Mouse (Mus musculus) macrophage (primary cell): ENCODE measurements at regions not wholly inside any gene's neighbourhood (a gene's known extent, or its start where the extent isn't known, plus 50 kb on each side); places are given as distances from the start of the nearest gene placed in this dataset.
"Not testable (repeated sequence)": the region's sequence is repeated elsewhere in the genome, so short reads cannot be mapped to it uniquely, and the experiment has no call there.

ENCODE experiments used
- H3K27ac ChIP-seq: fragments of 350-480 bp; formaldehyde crosslinking; 2 replicates; pipeline ENCODE4 v1.9.0; 2021
- H3K36me3 ChIP-seq: fragments of 350-480 bp; formaldehyde crosslinking; 2 replicates; pipeline ENCODE4 v1.9.0; 2021; ENCODE audit errors: inconsistent target
- H3K4me3 ChIP-seq: fragments of 350-480 bp; formaldehyde crosslinking; 2 replicates; pipeline ENCODE4 v1.9.0; 2021; ENCODE audit errors: inconsistent target
- H3K79me2 ChIP-seq: fragments of 350-480 bp; formaldehyde crosslinking; 2 replicates; pipeline ENCODE4 v1.9.0; 2021; ENCODE audit errors: inconsistent target
- WGBS: methylation state at CpG from one replicate; pipeline ENCODE4 v1.1.7; 2026; ENCODE audit warnings: inconsistent platforms; ENCODE audit not compliant: missing documents; 5-methylcytosine and 5-hydroxymethylcytosine counted together

DNA sequence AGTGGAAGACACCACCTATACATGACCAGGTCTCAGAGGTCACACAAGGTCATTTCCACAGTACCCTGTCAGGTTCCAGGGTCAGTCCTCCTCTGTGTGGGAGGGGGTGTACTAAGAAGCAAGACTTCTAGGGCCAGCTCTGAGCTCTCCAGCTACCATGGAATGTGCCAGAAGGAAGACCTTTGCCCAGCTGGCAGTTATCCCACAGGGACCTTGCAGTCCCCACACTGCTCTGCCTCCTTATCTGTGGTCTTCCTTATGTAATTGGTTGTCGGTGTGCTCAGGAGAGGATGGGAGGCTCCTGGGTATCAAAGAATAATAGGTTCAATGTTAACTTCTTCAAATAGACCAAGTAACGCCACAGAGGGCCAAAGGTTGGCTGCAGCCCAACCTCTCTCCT lies 175.3 kb downstream of the Tomm20 start:
- not testable (repeated sequence) for H3K79me2 ChIP-seq, H3K27ac ChIP-seq, H3K36me3 ChIP-seq, H3K4me3 ChIP-seq
- WGBS, result 78% methylated on average over 2 of the region's 2 CpGs

- no peak overlapping the region for H3K4me3 ChIP-seq
- no peaks in the 10 kb centered on the region for H3K79me2 ChIP-seq
- WGBS, result 99% methylated on average over 5 of the region's 5 CpGs
- no peaks in the 10 kb centered on the region for H3K36me3 ChIP-seq
- H3K27ac ChIP-seq, result no peak overlapping the region
Observed at GRCm38 (mm10) chr8:126768142-126768541, 174.4 kb upstream of the Irf2bp2 start.

DNA sequence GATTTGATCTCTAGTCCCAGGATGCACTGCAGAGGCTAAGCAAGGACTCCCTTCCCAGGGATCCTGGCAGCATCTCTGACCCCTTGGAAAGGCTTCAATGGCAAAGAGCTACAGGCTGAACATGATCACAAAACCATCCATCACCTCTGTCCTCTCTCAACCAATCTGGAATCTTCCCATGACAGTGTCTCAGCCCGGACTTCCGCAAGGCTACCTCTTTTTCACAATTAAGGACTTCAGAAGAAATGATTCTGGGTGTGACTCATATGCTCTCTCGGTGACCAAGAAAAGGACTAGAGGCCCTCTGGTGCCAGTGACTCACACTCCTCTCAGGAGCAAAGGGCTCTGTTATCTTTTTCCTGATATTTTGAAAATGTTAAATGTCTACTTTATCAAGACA lies 173.6 kb upstream of the Irf2bp2 start:
- 77% methylated on average over 3 of the region's 3 CpGs for WGBS
- H3K27ac ChIP-seq, result 0 out of 2 replicates have a peak overlapping the region, but pooled peaks have one; percentile 2
- no peaks in the 10 kb centered on the region for H3K36me3 ChIP-seq
- H3K79me2 ChIP-seq, result no peaks in the 10 kb centered on the region
- H3K4me3 ChIP-seq, result no peak overlapping the region

DNA sequence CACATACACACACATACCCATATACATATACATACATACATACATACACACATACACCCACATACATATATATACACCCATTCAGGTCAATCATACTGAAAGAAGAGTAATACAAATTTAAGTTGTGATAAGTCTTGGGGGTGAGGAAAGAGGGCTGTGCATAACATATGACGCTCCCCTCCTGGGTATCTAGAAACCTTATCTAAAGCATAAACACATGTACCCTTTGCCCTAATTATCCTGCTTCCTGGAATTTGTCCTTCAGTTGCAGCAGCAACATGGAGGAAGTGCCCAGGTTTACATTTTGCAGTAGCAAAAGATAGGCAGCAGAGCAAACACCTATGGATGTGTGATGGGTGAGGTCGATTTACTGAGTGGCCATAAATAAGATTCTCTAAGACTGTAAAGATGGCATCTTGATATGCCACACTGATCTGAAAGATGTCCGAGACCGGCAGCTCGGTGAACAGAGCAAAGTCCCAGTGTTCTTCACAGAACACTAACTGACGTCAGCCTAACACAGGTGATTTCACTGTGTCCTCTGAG lies 172.0 kb upstream of the Irf2bp2 start:
- Histone ChIP-seq H3K79me2 (no peaks in the 10 kb centered on the region), H3K27ac (no peak overlapping the region), H3K4me3 (no peak overlapping the region), H3K36me3 (no peaks in the 10 kb centered on the region)
- WGBS, result 97% methylated on average over 6 of the region's 6 CpGs

- 4% methylated on average over 7 of the region's 7 CpGs for WGBS
- peak overlapping the region; percentile 61 for H3K27ac ChIP-seq
- no peak overlapping the region for H3K4me3 ChIP-seq
Observed at GRCm38 (mm10) chr8:126763600-126763999, 169.8 kb upstream of the Irf2bp2 start.

GRCm38 (mm10) chr8:126759711-126760110 lies 165.9 kb upstream of the Irf2bp2 start:
- Histone ChIP-seq H3K27ac (peak overlapping the region; percentile 95), H3K79me2 (no peaks in the 10 kb centered on the region), H3K36me3 (no peaks in the 10 kb centered on the region), H3K4me3 (no peak overlapping the region)
- WGBS, result 60% methylated on average over 7 of the region's 7 CpGs

More at GRCm38 (mm10) chr8:126763600-126763999, 169.8 kb upstream of the Irf2bp2 start:
- Histone ChIP-seq H3K79me2 (no peaks in the 10 kb centered on the region), H3K36me3 (no peaks in the 10 kb centered on the region)

DNA sequence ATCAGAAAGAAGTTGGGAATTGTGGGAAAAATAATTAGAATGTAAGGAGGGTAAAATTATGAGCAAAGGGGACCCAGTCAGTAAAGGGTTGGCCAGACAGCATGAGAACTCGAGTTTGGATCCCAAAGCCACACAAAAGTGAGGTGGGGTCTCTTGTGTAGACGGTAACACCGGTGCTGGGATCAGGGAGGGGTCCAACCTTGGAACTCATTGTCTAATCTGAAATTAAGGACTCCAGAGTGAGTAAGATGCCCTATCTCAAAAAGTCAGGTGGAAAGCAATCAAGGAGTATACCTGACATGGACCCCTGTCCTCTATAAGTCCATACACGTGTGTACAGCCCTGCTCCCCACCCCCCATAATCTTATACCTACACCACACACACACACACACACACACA lies 165.2 kb upstream of the Irf2bp2 start:
- Histone ChIP-seq H3K27ac (peak overlapping the region; percentile 95), H3K4me3 (no peak overlapping the region), H3K36me3 (no peaks in the 10 kb centered on the region), H3K79me2 (no peaks in the 10 kb centered on the region)
- whole genome bisulfite sequencing, result 90% methylated on average over 4 of the region's 4 CpGs

- WGBS, result 12% methylated on average over 12 of the region's 12 CpGs
- H3K36me3 ChIP-seq, result no peaks in the 10 kb centered on the region
- no peaks in the 10 kb centered on the region for H3K79me2 ChIP-seq
- no peak overlapping the region for H3K4me3 ChIP-seq
- peak overlapping the region; percentile 95 for H3K27ac ChIP-seq
Observed at GRCm38 (mm10) chr8:126757951-126758757, 164.4 kb upstream of the Irf2bp2 start.

DNA sequence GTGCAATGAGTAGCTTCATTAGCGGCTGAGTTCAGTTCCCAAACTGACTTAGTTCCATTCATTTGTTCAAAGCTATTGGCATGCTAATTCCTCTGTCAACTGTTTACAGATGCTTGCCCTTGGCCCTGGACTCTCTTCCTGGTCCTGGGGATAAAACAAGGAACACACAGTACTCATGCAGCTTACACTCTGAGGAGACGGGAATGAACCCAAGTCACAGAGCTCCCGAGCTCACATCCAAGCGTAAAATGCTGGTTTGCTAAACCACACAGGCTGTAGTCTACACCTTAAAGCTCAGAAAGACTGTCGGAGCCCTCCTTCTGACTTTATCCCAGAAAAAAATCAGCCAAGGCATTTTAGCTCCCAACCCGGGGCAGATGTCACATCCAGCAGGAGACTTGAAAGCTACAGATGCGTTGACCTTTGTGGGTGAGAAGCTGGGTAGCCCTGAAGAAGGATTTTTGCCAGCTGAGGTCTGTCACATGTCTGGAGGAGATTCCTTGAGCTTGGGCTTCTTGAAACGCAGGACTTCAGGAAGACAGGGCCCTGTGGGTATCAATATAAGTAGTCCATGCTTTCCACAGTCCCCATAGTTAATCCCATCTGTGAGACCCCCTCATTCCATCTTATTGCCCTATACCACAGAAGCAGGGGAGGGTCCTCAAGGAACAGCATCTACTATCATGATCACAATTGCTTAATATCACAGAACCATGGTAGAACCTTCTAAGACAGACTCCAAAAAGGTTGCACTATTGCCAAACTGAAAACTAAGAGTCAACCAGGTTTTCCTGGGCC lies 162.7 kb upstream of the Irf2bp2 start:
- Histone ChIP-seq H3K4me3 (no peak overlapping the region), H3K27ac (peak overlapping the region; percentile 95), H3K36me3 (no peaks in the 10 kb centered on the region), H3K79me2 (no peaks in the 10 kb centered on the region)
- 87% methylated on average over 8 of the region's 8 CpGs for WGBS

- Histone ChIP-seq H3K79me2 (no peaks in the 10 kb centered on the region), H3K4me3 (no peak overlapping the region), H3K36me3 (no peaks in the 10 kb centered on the region), H3K27ac (peak overlapping the region; percentile 95)
- 2% methylated on average over 5 of the region's 5 CpGs for WGBS
Observed at GRCm38 (mm10) chr8:126755669-126756068, 161.9 kb upstream of the Irf2bp2 start.

GRCm38 (mm10) chr8:126754361-126754809 lies 160.6 kb upstream of the Irf2bp2 start:
- 90% methylated on average over 8 of the region's 8 CpGs for WGBS
- Histone ChIP-seq H3K27ac (no peak overlapping the region), H3K79me2 (no peaks in the 10 kb centered on the region), H3K36me3 (no peaks in the 10 kb centered on the region), H3K4me3 (no peak overlapping the region)

GRCm38 (mm10) chr8:126753059-126753855 lies 159.5 kb upstream of the Irf2bp2 start:
- WGBS, result 82% methylated on average over 4 of the region's 4 CpGs
- no peak overlapping the region for H3K27ac ChIP-seq

GRCm38 (mm10) chr8:126751416-126752140 lies 157.8 kb upstream of the Irf2bp2 start:
- Histone ChIP-seq H3K4me3 (no peak overlapping the region), H3K36me3 (no peaks in the 10 kb centered on the region), H3K27ac (no peak overlapping the region), H3K79me2 (no peaks in the 10 kb centered on the region)
- WGBS, result 60% methylated on average over 6 of the region's 6 CpGs

More at GRCm38 (mm10) chr8:126753059-126753855, 159.5 kb upstream of the Irf2bp2 start:
- Histone ChIP-seq H3K79me2 (no peaks in the 10 kb centered on the region), H3K36me3 (no peaks in the 10 kb centered on the region), H3K4me3 (no peak overlapping the region)
